Mouse (Mus musculus) midbrain, embryonic 12.5 days (tissue): ENCODE measurements around the gene Gpatch3. TPM values are rescaled to one million over a fixed set of nuclear protein-coding genes. Genes with fewer than 3 reads are reported as not detected.
A peak's percentile ranks its signal among the peaks of the same experiment; 100 is the strongest.

Source experiments
- ATAC-seq: fragments of 200-750 bp; cut with Nextera tagmentation; 2 replicates; pipeline ENCODE4 v1.8.0; 2017; ENCODE audit warnings: low read depth, moderate TSS enrichment, moderate library complexity; ENCODE audit not compliant: low FRiP score
- H3K27ac ChIP-seq: fragments of 300-500 bp; sonication (generic); replicated peaks from 2 replicates; pipeline ENCODE4 v1.5.1; 2016; ENCODE audit warnings: mild to moderate bottlenecking
- H3K27me3 ChIP-seq: fragments of 300-500 bp; sonication (generic); 2 replicates; pipeline ENCODE4 v1.6.1; 2016; ENCODE audit warnings: mild to moderate bottlenecking
- H3K36me3 ChIP-seq: fragments of 300-500 bp; sonication (generic); 2 replicates; pipeline ENCODE4 v1.6.1; 2016
- H3K4me1 ChIP-seq: fragments of 300-500 bp; sonication (generic); 2 replicates; pipeline ENCODE4 v1.6.1; 2016
- H3K4me2 ChIP-seq: fragments of 300-500 bp; sonication (generic); replicated peaks from 2 replicates; pipeline ENCODE4 v1.6.1; 2016; ENCODE audit warnings: mild to moderate bottlenecking, moderate library complexity
- H3K4me3 ChIP-seq: fragments of 300-500 bp; sonication (generic); 2 replicates; pipeline ENCODE4 v1.5.1; 2016; ENCODE audit warnings: mild to moderate bottlenecking
- H3K9ac ChIP-seq: fragments of 300-500 bp; sonication (generic); replicated peaks from 2 replicates; pipeline ENCODE4 v1.6.1; 2016; ENCODE audit warnings: mild to moderate bottlenecking, moderate library complexity
- H3K9me3 ChIP-seq: fragments of 300-500 bp; sonication (generic); 2 replicates; pipeline ENCODE4 v1.6.1; 2016; ENCODE audit warnings: mild to moderate bottlenecking
- WGBS: fragments of 180-500 bp; shearing (Covaris S2); methylation state at CpG from one replicate; pipeline ENCODE4 v1.1.7; 2016; 5-methylcytosine and 5-hydroxymethylcytosine counted together
- polyA plus RNA-seq: library from polyadenylated mRNA; unstranded; fragments of >200 nt; fragmentation: Nextera tagmentation; extraction: Ambion mirVana; gene quantifications from 2 replicates; pipeline ENCODE4 v1.2.1, GENCODE M21; 2016

Gpatch3 gene
- polyA plus RNA-seq, 1 experiment from 2014 or later = 11.5 TPM

DNA sequence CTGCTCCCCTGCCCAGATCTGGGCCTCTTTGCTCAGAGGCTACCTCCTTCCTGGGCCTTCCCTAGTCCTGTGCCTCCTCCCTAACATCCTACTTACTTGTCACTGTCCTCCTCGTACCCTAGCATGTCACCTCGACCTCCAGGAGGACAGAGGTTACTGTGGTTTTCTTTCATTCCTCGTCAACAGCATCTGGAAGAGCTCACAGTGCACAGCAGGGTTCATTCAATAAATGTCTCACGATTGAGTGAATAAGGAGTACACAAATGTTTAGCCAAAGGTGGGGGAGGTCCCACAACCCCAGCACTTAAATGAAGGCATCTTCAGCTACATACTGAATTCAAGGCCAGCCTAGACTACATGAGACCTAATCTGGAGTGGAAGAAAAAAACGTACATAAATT is 51.7 kb downstream of the Gpatch3 start:
- H3K9ac ChIP-seq = no peak overlapping the region
- no peak overlapping the region for H3K27ac ChIP-seq
- no peak overlapping the region for H3K4me3 ChIP-seq
- no peaks in the 10 kb centered on the region for H3K9me3 ChIP-seq
- H3K4me1 ChIP-seq = peaks cover 3% of the 10 kb centered on the region; the same call in 1 of the 2 replicates
- no peak for ATAC-seq
- H3K36me3 ChIP-seq = peaks cover 40% of the 10 kb centered on the region
- no peaks in the 10 kb centered on the region for H3K27me3 ChIP-seq
- 38% methylated on average over 5 of the region's 5 CpGs for WGBS
- H3K4me2 ChIP-seq = no peak overlapping the region

DNA sequence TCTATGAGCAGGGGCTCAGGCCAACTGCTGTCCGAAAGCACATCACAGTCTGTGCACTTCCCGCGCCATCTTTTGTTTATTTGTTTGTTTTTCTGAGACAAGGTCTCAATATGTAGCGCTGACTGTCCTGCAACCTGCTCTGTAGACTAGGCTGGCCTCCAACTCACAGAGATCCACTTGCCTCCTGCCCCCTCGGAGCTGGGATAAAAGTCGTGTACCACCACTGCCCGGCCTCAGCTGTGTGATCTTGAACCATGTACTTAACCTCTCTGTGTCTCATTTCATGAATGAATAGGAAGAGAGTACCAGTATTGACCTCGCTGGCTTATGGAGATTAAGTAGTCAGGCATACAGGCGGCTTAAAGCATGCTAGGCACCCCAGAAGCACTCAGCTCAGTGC is 52.1 kb downstream of the Gpatch3 start:
- peaks cover 7% of the 10 kb centered on the region for H3K4me1 ChIP-seq
- H3K4me3 ChIP-seq = no peak overlapping the region
- no peaks in the 10 kb centered on the region for H3K9me3 ChIP-seq
- peaks cover 40% of the 10 kb centered on the region for H3K36me3 ChIP-seq
- H3K9ac ChIP-seq = no peak overlapping the region
- H3K27me3 ChIP-seq = no peaks in the 10 kb centered on the region
- ATAC-seq = no peak
- 81% methylated on average over 9 of the region's 9 CpGs for WGBS
- H3K27ac ChIP-seq = no peak overlapping the region
- H3K4me2 ChIP-seq = no peak overlapping the region

- Histone ChIP-seq H3K4me2 (no peak overlapping the region), H3K4me3 (no peak overlapping the region), H3K4me1 (peaks cover 11% of the 10 kb centered on the region), H3K36me3 (peaks cover 36% of the 10 kb centered on the region), H3K27me3 (no peaks in the 10 kb centered on the region), H3K27ac (no peak overlapping the region), H3K9ac (no peak overlapping the region), H3K9me3 (no peaks in the 10 kb centered on the region)
- no peak for ATAC-seq
- 92% methylated on average over 14 of the region's 14 CpGs for WGBS
Observed at GRCm38 (mm10) chr4:133627039-133627438, 52.5 kb downstream of the Gpatch3 start.

- Histone ChIP-seq H3K27me3 (no peaks in the 10 kb centered on the region), H3K4me2 (no peak overlapping the region), H3K9ac (no peak overlapping the region), H3K4me3 (no peak overlapping the region), H3K4me1 (peaks cover 19% of the 10 kb centered on the region), H3K9me3 (no peaks in the 10 kb centered on the region), H3K36me3 (peaks cover 34% of the 10 kb centered on the region), H3K27ac (no peak overlapping the region)
- 82% methylated on average over 2 of the region's 2 CpGs for WGBS
- ATAC-seq = no peak
Observed at GRCm38 (mm10) chr4:133628517-133628916, 54.0 kb downstream of the Gpatch3 start.

GRCm38 (mm10) chr4:133629191-133629590 is 54.6 kb downstream of the Gpatch3 start:
- H3K4me3 ChIP-seq = no peak overlapping the region
- no peaks in the 10 kb centered on the region for H3K9me3 ChIP-seq
- peaks cover 27% of the 10 kb centered on the region for H3K36me3 ChIP-seq
- H3K9ac ChIP-seq = no peak overlapping the region
- H3K27me3 ChIP-seq = no peaks in the 10 kb centered on the region
- WGBS = 88% methylated on average over 7 of the region's 7 CpGs
- no peak overlapping the region for H3K4me2 ChIP-seq
- peaks cover 19% of the 10 kb centered on the region for H3K4me1 ChIP-seq
- ATAC-seq = no peak
- no peak overlapping the region for H3K27ac ChIP-seq

- peaks cover 17% of the 10 kb centered on the region for H3K36me3 ChIP-seq
- no peaks in the 10 kb centered on the region for H3K27me3 ChIP-seq
- H3K4me3 ChIP-seq = no peak overlapping the region
- H3K9me3 ChIP-seq = no peaks in the 10 kb centered on the region
- 94% methylated on average over 8 of the region's 8 CpGs for WGBS
- H3K9ac ChIP-seq = no peak overlapping the region
- ATAC-seq = no peak
- H3K4me1 ChIP-seq = peaks cover 19% of the 10 kb centered on the region
- H3K4me2 ChIP-seq = no peak overlapping the region
- H3K27ac ChIP-seq = no peak overlapping the region
Observed at GRCm38 (mm10) chr4:133630326-133630920, 55.9 kb downstream of the Gpatch3 start.

DNA sequence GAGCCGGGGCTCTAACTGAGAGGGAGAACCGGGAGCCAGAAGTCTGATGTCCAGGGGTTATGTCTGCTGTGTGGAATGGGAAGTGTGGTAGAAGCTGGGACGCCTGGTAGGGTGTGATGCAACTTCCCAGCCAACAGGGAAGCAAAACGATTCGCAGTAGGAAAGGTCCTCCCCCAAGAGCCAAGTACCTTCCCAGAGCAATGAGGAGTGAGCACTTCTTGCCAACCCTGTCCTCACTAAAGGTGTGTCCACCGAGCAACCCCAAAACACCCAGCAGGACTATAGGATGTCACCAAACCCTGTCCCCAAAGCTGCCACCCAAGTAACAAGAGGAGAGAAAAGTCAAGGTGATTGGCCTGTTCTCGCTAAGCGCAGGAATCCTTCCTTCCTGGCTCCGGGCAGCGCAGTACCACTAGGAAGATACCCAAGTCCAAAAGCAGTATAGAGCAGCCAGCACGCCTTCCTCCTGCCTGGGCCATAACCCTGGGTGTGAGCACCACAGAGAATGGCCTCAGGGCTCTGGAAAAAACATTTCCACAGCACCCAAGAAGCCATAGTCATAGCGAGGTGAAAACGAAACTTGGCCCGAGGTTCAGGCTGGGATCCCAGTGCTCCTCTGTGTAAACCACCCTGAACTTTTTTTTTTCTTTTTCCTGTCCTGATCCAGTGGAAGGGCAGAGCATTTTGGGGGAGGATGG is 56.7 kb downstream of the Gpatch3 start:
- Histone ChIP-seq H3K27ac (no peak overlapping the region), H3K4me3 (no peak overlapping the region), H3K36me3 (peaks cover 9% of the 10 kb centered on the region), H3K9ac (no peak overlapping the region), H3K4me2 (peak overlapping the region; percentile 93), H3K4me1 (peaks cover 19% of the 10 kb centered on the region), H3K27me3 (no peaks in the 10 kb centered on the region), H3K9me3 (no peaks in the 10 kb centered on the region)
- 86% methylated on average over 14 of the region's 14 CpGs for WGBS
- ATAC-seq = no peak

DNA sequence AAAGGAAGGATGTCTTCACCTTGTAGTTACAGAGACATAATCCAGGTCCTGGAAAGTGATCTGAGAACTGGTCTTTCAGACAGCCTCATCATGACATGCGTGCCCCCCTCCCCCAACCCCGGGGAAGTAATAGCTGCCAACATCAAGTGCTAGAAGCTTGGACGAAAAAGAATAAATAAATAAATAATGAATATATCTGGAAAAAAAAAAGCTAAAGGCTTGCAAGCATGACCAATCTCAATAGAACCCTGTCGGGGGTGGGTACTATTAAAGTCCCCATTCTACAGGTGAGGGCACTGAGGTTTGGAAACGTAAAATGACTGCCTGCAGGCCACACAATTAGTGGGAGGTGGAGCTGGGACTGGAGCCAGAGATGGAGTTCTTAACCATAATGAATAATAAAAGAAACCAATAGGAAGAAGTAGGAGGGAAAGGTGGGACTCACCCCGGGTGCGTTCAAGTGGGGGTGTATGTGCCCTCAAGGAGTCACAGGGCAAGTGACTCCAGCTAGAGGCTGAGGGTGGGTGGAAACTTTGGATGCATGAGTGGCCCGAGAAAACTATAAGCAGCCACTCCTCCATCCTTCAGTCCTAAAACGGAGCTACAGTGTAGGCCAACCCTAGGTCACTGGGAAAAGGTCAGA is 57.3 kb downstream of the Gpatch3 start:
- H3K9ac ChIP-seq = peak overlapping the region; percentile 90

DNA sequence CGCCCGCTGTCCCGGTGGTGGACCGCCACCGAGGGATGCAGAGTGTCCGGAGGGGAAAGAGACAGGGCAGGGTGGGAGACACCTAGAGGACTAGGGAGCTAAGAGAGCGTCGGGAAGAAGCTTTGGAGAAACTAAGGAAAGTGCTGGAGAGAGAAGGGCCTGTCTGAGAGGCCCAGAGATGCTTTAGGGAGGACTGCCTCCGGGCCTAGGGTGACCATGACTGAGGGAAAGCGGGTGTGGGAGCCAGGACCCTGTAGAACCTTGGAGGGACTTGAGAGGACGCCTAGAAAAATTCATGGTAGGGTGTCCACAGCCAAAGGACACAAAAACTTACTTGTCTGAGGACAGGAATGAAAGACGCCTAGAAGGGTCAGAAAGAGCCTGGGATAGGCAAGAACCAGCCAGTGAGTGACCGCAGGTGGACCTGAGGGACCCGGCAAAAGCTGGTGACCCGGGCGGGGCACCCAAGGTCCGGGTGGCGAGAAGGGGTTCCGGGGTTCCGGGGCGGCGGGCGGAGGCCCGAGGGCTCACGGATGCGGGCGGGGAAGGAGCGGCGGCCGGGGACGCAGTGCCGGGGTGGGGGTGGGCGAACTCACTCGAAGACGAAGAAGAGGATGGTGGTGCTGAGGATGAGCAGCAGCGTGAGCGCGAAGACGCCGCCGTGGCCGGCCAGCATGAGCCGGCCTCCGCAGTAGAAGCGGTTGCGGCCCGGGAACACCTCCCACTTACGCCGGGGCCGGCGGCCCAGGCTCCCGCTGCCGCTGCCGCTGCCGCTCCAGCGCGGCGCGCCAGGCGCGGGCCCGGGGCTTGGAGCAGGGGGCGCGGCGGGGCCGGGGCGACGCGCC is 58.2 kb downstream of the Gpatch3 start:
- Histone ChIP-seq H3K36me3 (no peaks in the 10 kb centered on the region), H3K9ac (peak overlapping the region; percentile 90), H3K9me3 (no peaks in the 10 kb centered on the region), H3K4me3 (peak overlapping the region; percentile 77), H3K27ac (peak overlapping the region; percentile 54), H3K4me1 (peaks cover 19% of the 10 kb centered on the region), H3K4me2 (peak overlapping the region; percentile 93), H3K27me3 (no peaks in the 10 kb centered on the region)
- ATAC-seq = peak; percentile 75
- 1% methylated on average over 52 of the region's 69 CpGs for WGBS

More for the DNA sequence above, 57.3 kb downstream of the Gpatch3 start:
- H3K4me1 ChIP-seq = peaks cover 19% of the 10 kb centered on the region
- no peak for ATAC-seq
- no peaks in the 10 kb centered on the region for H3K27me3 ChIP-seq
- H3K9me3 ChIP-seq = no peaks in the 10 kb centered on the region
- WGBS = 46% methylated on average over 9 of the region's 9 CpGs
- H3K27ac ChIP-seq = no peak overlapping the region
- peak overlapping the region; percentile 77 for H3K4me3 ChIP-seq
- peak overlapping the region; percentile 93 for H3K4me2 ChIP-seq
- H3K36me3 ChIP-seq = peaks cover 3% of the 10 kb centered on the region; the same call in 1 of the 2 replicates

DNA sequence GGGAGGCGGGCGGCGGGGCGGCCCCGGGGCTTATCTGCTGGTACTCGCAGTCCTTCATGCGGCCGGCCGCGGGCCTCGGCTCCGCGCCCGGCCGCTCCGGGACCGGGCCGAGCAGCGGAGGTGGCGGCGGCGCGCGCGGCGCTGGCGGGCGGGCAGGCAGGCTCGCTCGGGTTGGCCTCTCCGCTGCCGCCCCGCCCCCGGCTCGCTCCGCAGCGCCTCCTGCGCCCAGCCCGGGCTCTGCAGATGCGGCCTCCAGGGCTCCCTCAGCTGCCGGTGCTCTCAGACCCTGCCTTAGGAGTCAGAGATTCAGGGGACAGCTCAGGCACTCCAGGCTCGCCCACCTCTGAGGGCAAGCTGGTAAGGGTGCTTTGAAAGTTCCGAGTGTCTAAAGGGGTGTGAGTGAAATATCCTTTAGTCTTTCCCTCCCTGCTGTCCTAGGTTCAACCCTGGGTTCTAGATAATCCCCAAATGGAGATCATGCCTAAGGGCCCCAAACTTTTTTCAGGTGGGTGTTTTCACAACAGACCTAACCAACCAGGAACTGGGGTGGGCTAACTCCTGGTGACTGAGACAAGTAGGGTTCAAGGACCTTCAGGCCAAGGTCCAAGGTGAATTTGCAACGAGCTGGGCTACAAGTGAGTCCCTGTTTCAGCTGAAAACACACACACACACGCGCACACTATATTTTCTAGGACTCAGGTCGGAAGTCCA is 58.9 kb downstream of the Gpatch3 start:
- 9% methylated on average over 39 of the region's 47 CpGs for WGBS
- peaks cover 19% of the 10 kb centered on the region for H3K4me1 ChIP-seq
- H3K4me2 ChIP-seq = peak overlapping the region; percentile 93
- H3K27me3 ChIP-seq = no peaks in the 10 kb centered on the region
- H3K9me3 ChIP-seq = no peaks in the 10 kb centered on the region
- peak; percentile 86 for ATAC-seq
- H3K36me3 ChIP-seq = no peaks in the 10 kb centered on the region
- H3K27ac ChIP-seq = peak overlapping the region; percentile 54
- peak overlapping the region; percentile 77 for H3K4me3 ChIP-seq
- peak overlapping the region; percentile 90 for H3K9ac ChIP-seq
